8 mouse cellular contexts compared by ENCODE assay signal in genomic region chr9:64769066-64769695, GRCm38 (mm10). TPM values are rescaled to one million over a fixed set of nuclear protein-coding genes. Genes with fewer than 3 reads are reported as not detected.
A peak's percentile ranks its signal among the peaks of the same experiment; 100 is the strongest.
DNase-seq lines count a peak whose midpoint lies in the region; ATAC-seq and TF ChIP-seq lines count a peak whose summit lies in the region.

No protein-coding gene starts in this region.

- H3K36me3 ChIP-seq in heart, adult 2 months (ENCODE audit: control insufficient read depth, insufficient read depth, low read length), result no peaks in the 10 kb centered on the region
- H3K36me3 ChIP-seq in neural tube, embryonic 14.5 days (ENCODE audit: control insufficient read depth, insufficient read depth, low read length), result no peaks in the 10 kb centered on the region

- no peak overlapping the region for H3K9ac ChIP-seq in heart, adult 2 months (ENCODE audit: low read depth, low read length)
- H3K9ac ChIP-seq in neural tube, embryonic 14.5 days (replicated peaks; ENCODE audit: low read depth, low read length), result no peak overlapping the region

- H3K4me1 ChIP-seq in heart, adult 2 months (ENCODE audit: control insufficient read depth, insufficient read depth, low read length), result no peaks in the 10 kb centered on the region; the same call in 1 of the 2 replicates
- no peaks in the 10 kb centered on the region for H3K4me1 ChIP-seq in neural tube, embryonic 14.5 days (ENCODE audit: control insufficient read depth, insufficient read depth, low read length)

- no peak overlapping the region for H3K4me2 ChIP-seq in neural tube, embryonic 14.5 days (ENCODE audit: low read depth, low read length)

- intact Hi-C loops in heart, adult 2 months (cut with DNase I), result no loop called here
- intact Hi-C loops in heart, postnatal 25 days (cut with DNase I), result no loop called here
- intact Hi-C loops in heart, postnatal 36 days (cut with DNase I), result no loop called here

- peak; percentile 75 for TF ChIP-seq CTCF in heart, adult 2 months (IDR thresholded peaks at IDR 0.05)

- no peak overlapping the region for H3K4me3 ChIP-seq in heart, adult 2 months
- H3K4me3 ChIP-seq in neural tube, embryonic 14.5 days (ENCODE audit: low read depth, low read length), result no peak overlapping the region

- TF ChIP-seq POLR2A in heart, adult 2 months (IDR thresholded peaks at IDR 0.05; ENCODE audit: insufficient read depth, low read depth, low read length), result no peak

- DNase-seq in heart, adult 2 months, result peak in 1 of 2 experiments; percentile 45
- DNase-seq in heart, postnatal 25 days (ENCODE audit: low spot score), result no peak
- DNase-seq in right cerebral cortex, adult 18-20 months, result peak; percentile 24
- DNase-seq in right cerebral cortex, postnatal 36 days (ENCODE audit: low spot score in 2 of 2), result no peak
- peak; percentile 35 for DNase-seq in c-Kit-negative CD71-positive TER-119-positive erythroid progenitor cells, embryonic 14.5 days (ENCODE audit: low read depth, low spot score)
- DNase-seq in heart, postnatal 36 days, result peak; percentile 45 to 64

- no peaks in the 10 kb centered on the region for H3K9me3 ChIP-seq in neural tube, embryonic 14.5 days (ENCODE audit: control insufficient read depth, low read length)

- no peak overlapping the region for H3K27ac ChIP-seq in heart, adult 2 months
- peak overlapping the region; percentile 23; the same call in 1 of the 2 replicates for H3K27ac ChIP-seq in neural tube, embryonic 14.5 days (ENCODE audit: low read depth, low read length)

- no peak for TF ChIP-seq EP300 in heart, adult 2 months (IDR thresholded peaks at IDR 0.05; ENCODE audit: insufficient read depth, low read depth, low read length)

- ATAC-seq in neural tube, embryonic 14.5 days (ENCODE audit: low read depth), result no peak
- ATAC-seq in activated CD4-positive, CD25-positive, alpha-beta regulatory T cell, adult 4 months, result no peak

- WGBS in heart, adult 2 months, result 54% methylated on average over 9 of the region's 9 CpGs
- 39% methylated on average over 9 of the region's 9 CpGs for WGBS in neural tube, embryonic 14.5 days

- H3K27me3 ChIP-seq in heart, adult 2 months (ENCODE audit: control insufficient read depth, insufficient read depth, low read length), result no peaks in the 10 kb centered on the region
- no peaks in the 10 kb centered on the region for H3K27me3 ChIP-seq in neural tube, embryonic 14.5 days (ENCODE audit: control insufficient read depth, insufficient read depth, low read length)

- H3K79me2 ChIP-seq in heart, adult 2 months (replicated peaks; ENCODE audit: control insufficient read depth, insufficient read depth, low read length), result no peaks in the 10 kb centered on the region

RNA-seq across cellular contexts. Expression of gene Rab11a, which starts 31.6 kb away (rescaled TPM):
- 100 to 1,000 TPM; 154 to 162 TPM for total RNA-seq in heart, adult 2 months (2021)
- polyA plus RNA-seq in heart, adult 2 months (2012; rRNA removed), result 79.0 and 140 TPM in 2 replicates
- 100 to 1,000 TPM; 170 to 191 TPM for total RNA-seq in heart, postnatal 25 days (2021)
- total RNA-seq in heart, postnatal 36 days (2021), result 100 to 1,000 TPM; 181 to 194 TPM
- polyA plus RNA-seq in neural tube, embryonic 14.5 days (2014; fragmentation: Nextera tagmentation; extraction: Ambion mirVana), result 441 and 457 TPM in 2 replicates
- 100 to 1,000 TPM; 204 to 248 TPM for polyA plus RNA-seq in activated CD4-positive, CD25-positive, alpha-beta regulatory T cell, adult 4 months (2017; shearing (Covaris generic))

RNA-seq across cellular contexts. Expression of gene Dennd4a, which starts 42.0 kb away (rescaled TPM):
- 10 to 100 TPM in 1 of 2 experiments, 1 to 10 TPM in 1; 6.8 to 10.2 TPM for total RNA-seq in heart, adult 2 months (2021)
- 4.5 and 6.0 TPM in 2 replicates for polyA plus RNA-seq in heart, adult 2 months (2012; rRNA removed)
- total RNA-seq in heart, postnatal 25 days (2021), result 1 to 10 TPM; 6.9 to 7.9 TPM
- total RNA-seq in heart, postnatal 36 days (2021), result 1 to 10 TPM; 7.7 to 8.4 TPM
- 15.3 and 19.7 TPM in 2 replicates for polyA plus RNA-seq in neural tube, embryonic 14.5 days (2014; fragmentation: Nextera tagmentation; extraction: Ambion mirVana)
- polyA plus RNA-seq in activated CD4-positive, CD25-positive, alpha-beta regulatory T cell, adult 4 months (2017; shearing (Covaris generic)), result 10 to 100 TPM; 16.9 to 19.3 TPM

Comparison
In these comparisons a context has a peak if more than half of its experiments do, and no peak if none do; other contexts are left out.
1. DNase-seq: peak in right cerebral cortex, adult 18-20 months (single experiment), c-Kit-negative CD71-positive TER-119-positive erythroid progenitor cells, embryonic 14.5 days (single experiment) and heart, postnatal 36 days (2 of 2); none in heart, postnatal 25 days (single experiment) and right cerebral cortex, postnatal 36 days (0 of 2).